Mouse (Mus musculus) limb, embryonic 11.5 days (tissue): ENCODE results near the gene Alms1. TPM values are rescaled to one million over a fixed set of nuclear protein-coding genes. Genes with fewer than 3 reads are reported as not detected.
"Not testable (repeated sequence)": the region's sequence is repeated elsewhere in the genome, so short reads cannot be mapped to it uniquely, and the experiment has no call there.

Source experiments
- ATAC-seq: fragments of 200-750 bp; cut with Nextera tagmentation; 2 replicates; pipeline ENCODE4 v1.8.0; 2017; ENCODE audit warnings: low read depth; ENCODE audit not compliant: insufficient number of reproducible peaks, low FRiP score, low TSS enrichment
- DNase-seq: peaks from one replicate; pipeline ENCODE4 v3.0.0-alpha.2; 2015; ENCODE audit warnings: low spot score
- H3K27ac ChIP-seq: fragments of 300-500 bp; sonication (generic); replicated peaks from 2 replicates; pipeline ENCODE4 v1.5.1; 2014; ENCODE audit warnings: low read depth, mild to moderate bottlenecking, low read length
- H3K27me3 ChIP-seq: fragments of 300-500 bp; sonication (generic); 2 replicates; pipeline ENCODE4 v1.6.1; 2014; ENCODE audit warnings: mild to moderate bottlenecking, low read length, mixed read lengths; ENCODE audit not compliant: control insufficient read depth, insufficient read depth
- H3K36me3 ChIP-seq: fragments of 300-500 bp; sonication (generic); 2 replicates; pipeline ENCODE4 v1.6.1; 2014; ENCODE audit warnings: mild to moderate bottlenecking, low read length, moderate library complexity, mixed read lengths; ENCODE audit not compliant: control insufficient read depth, insufficient read depth
- H3K4me1 ChIP-seq: fragments of 300-500 bp; sonication (generic); 2 replicates; pipeline ENCODE4 v1.6.1; 2014; ENCODE audit warnings: low read length, mixed read lengths; ENCODE audit not compliant: control insufficient read depth, insufficient read depth
- H3K4me2 ChIP-seq: fragments of 300-500 bp; sonication (generic); 2 replicates; pipeline ENCODE4 v1.6.1; 2014; ENCODE audit warnings: low read depth, mild to moderate bottlenecking, moderate library complexity; ENCODE audit not compliant: severe bottlenecking
- H3K4me3 ChIP-seq: fragments of 300-500 bp; sonication (generic); 2 replicates; pipeline ENCODE4 v1.5.1; 2014; ENCODE audit warnings: low read depth, low read length
- H3K9ac ChIP-seq: fragments of 300-500 bp; sonication (generic); 2 replicates; pipeline ENCODE4 v1.6.1; 2014; ENCODE audit warnings: mild to moderate bottlenecking, low read length
- H3K9me3 ChIP-seq: fragments of 300-500 bp; sonication (generic); 2 replicates; pipeline ENCODE4 v1.6.1; 2016; ENCODE audit warnings: low read length; ENCODE audit not compliant: control insufficient read depth
- WGBS: fragments of 180-500 bp; shearing (Covaris S2); extraction: QIAGEN DNeasy Blood & Tissue Kit; methylation state at CpG from one replicate; pipeline ENCODE4 v1.1.7; 2014; 5-methylcytosine and 5-hydroxymethylcytosine counted together
- microRNA-seq: library from miRNA; unstranded; fragments of <30 nt; microRNA quantifications from one replicate; pipeline ENCODE4, GENCODE M21; 2016
- polyA plus RNA-seq: library from polyadenylated mRNA; unstranded; fragments of >200 nt; fragmentation: Nextera tagmentation; extraction: Ambion mirVana; gene quantifications from 2 replicates; pipeline ENCODE4 v1.2.1, GENCODE M21; 2014

Alms1 gene
- polyA plus RNA-seq, 1 experiment from 2014 or later: 9.2 TPM

DNA sequence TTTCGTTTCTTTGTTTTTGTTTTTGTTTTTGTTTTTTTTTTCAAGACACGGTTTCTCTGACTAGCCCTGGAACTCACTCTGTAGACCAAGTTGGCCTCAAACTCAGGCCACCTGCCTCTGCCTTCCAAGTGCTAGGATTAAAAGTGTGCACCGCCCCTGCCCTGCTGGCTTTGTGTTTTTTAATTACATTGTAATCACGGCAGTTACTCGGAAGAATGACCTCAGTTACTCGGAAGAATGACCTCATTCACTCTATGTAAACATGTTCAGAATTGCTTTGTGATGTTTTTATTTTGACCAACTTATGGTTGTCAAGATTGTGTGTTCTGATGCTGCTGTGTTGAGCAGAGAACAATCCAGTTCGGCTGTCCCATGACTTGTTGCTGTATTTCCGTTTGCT is 45.8 kb downstream of the Alms1 start:
- Histone ChIP-seq H3K4me3 (no peak overlapping the region), H3K4me2 (no peak overlapping the region), H3K27me3 (no peaks in the 10 kb centered on the region), H3K4me1 (no peaks in the 10 kb centered on the region), H3K36me3 (0 out of 2 replicates have a peak, but pooled peaks cover 3% of the 10 kb centered on the region), H3K9me3 (no peaks in the 10 kb centered on the region), H3K9ac (no peak overlapping the region), H3K27ac (no peak overlapping the region)
- DNase-seq (no peak), ATAC-seq (no peak)
- WGBS: 74% methylated on average over 8 of the region's 8 CpGs

DNA sequence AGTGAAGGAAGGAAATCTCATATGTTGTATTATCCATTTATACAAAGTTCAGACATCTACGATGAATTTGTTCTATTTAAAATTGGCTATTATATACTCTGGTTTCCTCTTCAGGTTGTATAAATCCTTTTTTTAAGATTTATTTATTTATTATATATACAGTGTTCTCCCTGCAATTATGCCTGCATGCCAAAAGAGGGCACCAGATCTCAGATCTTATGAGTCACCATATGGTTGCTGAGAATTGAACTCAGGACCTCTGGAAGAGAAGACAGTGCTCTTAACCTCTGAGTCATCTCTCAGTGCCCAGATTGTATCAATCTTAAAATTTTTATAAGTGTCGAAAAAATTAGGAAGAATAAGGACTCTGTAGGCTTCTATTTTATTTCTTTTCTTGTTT is 65.9 kb downstream of the Alms1 start:
- peaks cover 3% of the 10 kb centered on the region; the same call in 1 of the 2 replicates for H3K36me3 ChIP-seq
- H3K9me3 ChIP-seq: no peaks in the 10 kb centered on the region
- H3K4me1 ChIP-seq: no peaks in the 10 kb centered on the region
- no peaks in the 10 kb centered on the region for H3K27me3 ChIP-seq
- 95% methylated on average over 2 of the region's 2 CpGs for WGBS
- no peak overlapping the region for H3K4me3 ChIP-seq
- H3K9ac ChIP-seq: no peak overlapping the region
- H3K4me2 ChIP-seq: no peak overlapping the region
- ATAC-seq: no peak
- DNase-seq: no peak
- H3K27ac ChIP-seq: no peak overlapping the region

DNA sequence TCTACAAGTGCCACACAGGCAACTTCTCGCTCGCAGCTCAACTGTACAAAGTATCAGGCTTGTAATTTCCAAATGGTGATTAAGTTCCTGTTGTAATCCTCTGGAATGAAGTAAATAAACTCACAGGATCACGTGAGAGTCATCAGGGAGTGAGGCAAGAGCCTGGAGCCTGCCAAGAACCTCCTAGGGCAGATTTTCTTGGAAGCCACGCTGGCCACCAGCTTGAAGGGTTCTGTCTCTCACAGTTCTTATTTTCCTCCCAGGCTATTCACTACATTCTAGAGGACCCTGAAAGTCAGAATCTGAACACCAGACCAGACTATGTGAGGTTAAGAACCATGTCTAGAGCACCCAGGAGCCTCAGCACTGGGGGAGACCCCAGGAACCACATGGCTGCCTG is 114.6 kb downstream of the Alms1 start:
- H3K27me3 ChIP-seq, H3K9me3 ChIP-seq, H3K4me2 ChIP-seq, H3K4me1 ChIP-seq, DNase-seq, H3K4me3 ChIP-seq, ATAC-seq, H3K27ac ChIP-seq, H3K9ac ChIP-seq, H3K36me3 ChIP-seq: not testable (repeated sequence)
- 74% methylated on average over 2 of the region's 4 CpGs for WGBS

DNA sequence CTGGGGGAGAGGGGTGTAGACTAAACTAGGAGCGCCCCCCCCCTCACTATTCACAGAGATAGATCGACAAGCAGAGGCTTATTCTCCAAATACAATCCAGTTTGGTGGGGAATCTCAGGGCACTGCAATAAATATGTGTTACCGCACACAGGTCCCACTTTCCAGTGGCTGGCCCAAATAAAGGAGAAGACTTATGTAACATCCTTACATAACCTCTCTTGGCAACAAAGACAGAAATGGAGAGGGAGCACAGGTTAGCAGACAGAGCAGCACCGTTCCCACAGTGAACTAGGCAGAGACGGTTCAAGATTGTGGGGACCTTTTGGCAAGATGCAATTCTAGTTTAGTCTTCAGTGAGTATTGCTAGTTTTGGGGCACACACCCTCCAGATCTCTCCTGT is 121.9 kb downstream of the Alms1 start:
- not testable (repeated sequence) for H3K9ac ChIP-seq, H3K9me3 ChIP-seq, ATAC-seq, H3K4me2 ChIP-seq, H3K27ac ChIP-seq, H3K4me3 ChIP-seq, H3K36me3 ChIP-seq, DNase-seq, H3K27me3 ChIP-seq, H3K4me1 ChIP-seq
- WGBS: 90% methylated on average over 5 of the region's 5 CpGs

DNA sequence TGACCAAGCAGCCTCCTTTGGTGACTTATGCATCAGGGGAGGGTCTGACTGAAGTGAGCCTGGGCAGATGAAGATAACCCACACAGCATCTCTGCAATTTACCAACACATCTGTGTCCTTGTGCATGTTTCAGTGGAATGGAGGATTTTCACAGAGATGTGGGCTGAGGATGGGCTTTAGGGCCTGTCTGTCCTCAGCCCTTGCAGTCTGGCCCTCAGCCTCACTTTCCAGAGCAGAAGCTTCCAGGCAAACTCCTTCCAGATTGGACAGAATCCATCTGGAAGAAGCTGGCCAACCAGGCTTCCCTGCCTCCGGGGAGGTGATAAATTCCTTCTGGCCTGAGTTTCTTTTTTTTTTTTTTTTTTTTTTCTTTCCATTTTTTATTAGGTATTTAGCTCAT is 122.3 kb downstream of the Alms1 start:
- ATAC-seq, H3K9me3 ChIP-seq, H3K4me3 ChIP-seq, H3K9ac ChIP-seq, DNase-seq, H3K36me3 ChIP-seq, H3K27ac ChIP-seq, H3K27me3 ChIP-seq, H3K4me2 ChIP-seq, H3K4me1 ChIP-seq: not testable (repeated sequence)
- 100% methylated on average over 1 of the region's 1 CpGs for WGBS

DNA sequence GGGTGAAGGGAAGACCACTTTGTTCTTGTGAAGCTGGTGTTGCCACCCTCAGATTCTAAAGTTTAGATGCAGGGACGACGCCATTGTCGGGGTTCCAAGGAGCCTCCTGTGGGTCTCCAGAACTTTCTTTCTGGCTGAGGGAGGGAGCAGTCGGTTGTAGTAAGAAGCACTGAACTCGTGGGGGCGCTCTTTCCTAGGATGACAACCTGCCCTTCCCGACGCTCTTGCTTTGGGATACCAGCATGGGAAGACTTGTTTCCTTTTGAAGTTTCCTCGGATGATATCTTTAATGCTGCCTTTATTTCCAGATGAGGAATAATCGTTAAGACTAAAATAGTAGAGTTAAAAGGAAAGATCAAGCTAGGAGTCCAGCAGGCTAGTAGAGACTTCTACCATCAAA is 125.8 kb downstream of the Alms1 start, which contains the start of gene Nat8f7:
Nat8f7 (minus strand) TSS at position 101 of the 400 bp plus-strand sequence.
- DNase-seq, ATAC-seq, H3K9ac ChIP-seq, H3K4me1 ChIP-seq, H3K36me3 ChIP-seq, H3K4me2 ChIP-seq, H3K9me3 ChIP-seq, H3K4me3 ChIP-seq, H3K27ac ChIP-seq, H3K27me3 ChIP-seq: not testable (repeated sequence)
- WGBS: 83% methylated on average over 10 of the region's 10 CpGs

Small RNA genes lying within 50 kb of the gene (microRNA-seq; reads per million reads assigned to microRNA genes)
- gene Gm27317: not detected

Other genes with a start within 250 kb of the Alms1 start
- 3.1 and 3.4 TPM in 2 replicates for gene Rab11fip5, start 212.9 kb upstream of the Alms1 start, polyA plus RNA-seq
- not detected in 2 replicates for gene Noto, start 163.6 kb upstream of the Alms1 start, polyA plus RNA-seq
- gene Smyd5, start 155.5 kb upstream of the Alms1 start, polyA plus RNA-seq: 60.4 and 61.8 TPM in 2 replicates
- 706 and 718 TPM in 2 replicates for gene Cct7, start 136.0 kb upstream of the Alms1 start, polyA plus RNA-seq
- gene Pradc1, start 135.6 kb upstream of the Alms1 start, polyA plus RNA-seq: 19.6 and 20.9 TPM in 2 replicates
- gene Fbxo41, start 84.5 kb upstream of the Alms1 start, polyA plus RNA-seq: 1.5 and 1.7 TPM in 2 replicates
- gene Egr4, start 73.9 kb upstream of the Alms1 start, polyA plus RNA-seq: not detected in 2 replicates
- gene Nat8f7, start 125.7 kb downstream of the Alms1 start, polyA plus RNA-seq: not detected in 2 replicates
- gene Nat8f3, start 178.2 kb downstream of the Alms1 start, polyA plus RNA-seq: 0.21 TPM in 1 of 2 replicates, not detected in the other
- not detected in 2 replicates for gene Nat8f6, start 233.4 kb downstream of the Alms1 start, polyA plus RNA-seq
- gene Nat8f5, start 233.4 kb downstream of the Alms1 start, polyA plus RNA-seq: not detected in 2 replicates
- not detected in 2 replicates for gene Nat8, start 244.6 kb downstream of the Alms1 start, polyA plus RNA-seq